Mouse (Mus musculus) megakaryocyte progenitor cell, adult 5-6 weeks (primary cell): ENCODE measurements around the gene Upk3a. TPM values are rescaled to one million over a fixed set of nuclear protein-coding genes. Genes with fewer than 3 reads are reported as not detected.

ENCODE experiments used
- ATAC-seq: replicated peaks from 2 replicates; pipeline ENCODE4 v1.8.0; 2016; ENCODE audit warnings: mild to moderate bottlenecking, moderate TSS enrichment, inconsistent platforms; ENCODE audit not compliant: poor library complexity
- total RNA-seq, 2 experiments: library from RNA; stranded (forward) in 1 of 2; stranded (reverse) in 1 of 2; fragments of 157-497, 149-512 nt in 1 of 2; fragments of 200-1000 nt in 1 of 2; gene quantifications; 2 replicates each; pipeline versions ENCODE4 v1.2.3 to v1.2.4; 2015 to 2017

Upk3a gene
- total RNA-seq (2015) (not detected in 2 replicates), total RNA-seq (2017) (not detected in 2 replicates)

DNA sequence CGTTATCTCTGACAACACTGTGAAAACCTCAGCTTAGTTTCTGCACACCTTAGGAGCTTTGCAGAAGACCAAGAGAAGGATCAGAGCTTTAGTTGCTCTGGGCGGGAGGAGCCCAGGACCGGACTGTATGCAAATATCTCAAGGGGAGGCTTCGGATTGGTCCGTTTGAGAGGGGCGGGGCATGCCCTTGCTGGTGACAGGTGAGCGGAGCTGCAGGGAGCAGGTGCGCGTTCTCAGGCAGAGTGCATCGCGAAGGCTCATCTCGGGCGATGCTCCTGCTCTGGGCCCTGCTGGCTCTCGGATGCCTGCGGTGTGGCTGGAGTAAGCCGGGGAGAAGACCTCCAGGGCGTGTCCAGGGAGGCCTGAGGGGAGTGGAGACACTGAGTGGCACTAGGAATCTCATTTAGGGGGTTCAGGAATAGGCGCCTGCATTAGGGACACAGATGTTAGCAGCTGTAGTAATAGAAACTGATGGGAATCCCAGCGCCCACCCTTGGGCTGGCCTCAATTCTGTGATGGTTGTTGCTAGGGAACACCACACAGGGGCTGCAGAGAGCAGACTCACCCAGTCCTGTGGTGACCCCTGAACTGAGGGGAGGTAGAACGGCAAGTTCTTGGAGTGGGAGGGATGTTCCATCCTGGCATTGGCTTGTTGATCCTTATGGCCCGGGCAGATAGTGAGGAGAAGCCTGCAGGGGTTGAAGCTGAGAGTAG is at the start of gene Upk3a:
Gene Upk3a (plus strand): TSS at position 191 of the 714 bp plus-strand sequence.
- peak; percentile 31; the same call in 1 of the 2 replicates for ATAC-seq

DNA sequence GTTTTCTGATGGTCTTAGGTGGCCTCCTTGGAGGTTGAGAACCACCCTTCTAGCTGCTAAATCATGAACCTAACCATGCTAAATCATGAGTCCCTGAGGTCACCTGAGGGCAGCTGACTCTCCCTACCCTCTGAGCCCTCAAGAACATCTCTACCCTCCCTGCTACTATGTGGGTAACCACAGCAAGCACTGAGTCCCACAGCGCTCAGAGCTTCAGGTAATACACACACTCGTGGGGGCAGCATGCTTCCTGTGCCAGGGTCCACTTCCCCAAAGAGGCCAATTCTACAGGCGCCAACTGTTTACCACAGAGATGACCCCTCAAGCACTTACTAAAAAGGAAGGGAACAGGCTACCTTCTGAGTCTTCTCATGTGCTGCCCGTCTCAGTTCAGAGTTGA is 48.4 kb upstream of the Upk3a start:
- peak; percentile 54 for ATAC-seq

DNA sequence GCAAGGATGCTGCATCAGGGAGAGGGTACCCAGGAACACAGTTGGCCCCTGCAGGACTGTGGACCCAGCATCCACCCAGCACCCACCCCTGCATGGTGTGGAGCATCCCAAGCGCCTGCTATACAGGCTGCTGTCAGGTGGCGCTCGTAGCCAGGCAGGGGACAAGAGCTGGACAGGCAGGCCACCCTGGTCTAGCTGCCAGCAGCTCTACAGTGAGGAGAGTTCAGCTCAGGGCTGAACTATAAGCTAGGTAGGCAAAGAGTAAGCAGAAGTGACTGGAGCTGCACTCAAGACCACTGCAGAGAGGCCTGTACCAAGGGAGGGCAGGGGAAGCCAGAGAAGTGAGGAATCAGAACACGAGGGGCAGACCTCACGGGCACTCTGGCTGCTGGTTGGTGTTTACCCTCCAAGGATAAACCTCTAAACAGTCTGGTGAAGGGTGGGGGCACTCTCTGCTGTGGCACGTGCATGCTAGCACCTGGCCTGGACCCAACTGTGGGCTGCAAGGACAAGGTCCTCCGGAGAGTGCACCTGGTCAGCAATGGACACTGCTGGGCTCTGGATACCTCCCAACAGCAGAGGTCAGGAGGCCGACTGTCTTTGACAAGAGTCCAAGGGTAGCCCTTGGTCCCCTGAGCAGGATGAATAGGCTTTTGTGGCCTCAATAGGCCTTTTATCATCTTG is 43.9 kb upstream of the Upk3a start:
- no peak for ATAC-seq

DNA sequence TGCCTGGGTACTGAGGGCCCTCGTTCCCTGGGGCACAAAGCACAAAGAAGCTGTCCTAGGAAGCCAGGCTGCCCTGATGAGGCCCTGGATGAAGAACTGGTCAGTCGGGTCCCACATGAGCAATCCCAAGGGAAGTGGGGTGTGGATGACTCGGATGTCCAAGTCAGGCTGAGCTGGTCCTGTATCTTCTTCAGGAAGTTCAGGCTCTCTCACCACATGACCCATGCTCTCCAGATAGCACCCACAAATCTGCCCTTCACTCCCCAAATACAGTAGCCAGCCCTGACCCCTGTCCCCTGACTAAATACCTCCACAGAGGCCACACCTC is 43.4 kb upstream of the Upk3a start:
- ATAC-seq, result no peak

DNA sequence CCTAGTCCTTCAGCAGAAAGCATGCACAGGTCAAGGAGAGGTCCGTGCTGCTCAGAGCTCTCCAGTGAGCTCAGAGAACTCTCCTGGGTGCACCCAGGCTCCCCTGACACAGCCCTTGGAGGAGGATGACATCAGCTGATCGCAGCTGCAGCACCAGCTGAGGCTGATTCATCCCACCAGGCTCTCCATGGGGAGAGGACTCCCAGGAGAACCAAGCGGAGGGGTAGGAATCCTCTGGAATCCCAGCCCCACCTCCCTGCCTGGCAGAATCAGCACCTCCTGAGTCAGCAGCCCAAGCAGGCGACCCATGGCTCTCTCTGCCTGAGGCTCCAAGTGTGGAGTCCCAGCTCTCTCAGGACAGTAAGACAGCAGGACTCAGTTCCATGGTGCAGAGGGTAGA is 41.2 kb upstream of the Upk3a start:
- ATAC-seq, result no peak

DNA sequence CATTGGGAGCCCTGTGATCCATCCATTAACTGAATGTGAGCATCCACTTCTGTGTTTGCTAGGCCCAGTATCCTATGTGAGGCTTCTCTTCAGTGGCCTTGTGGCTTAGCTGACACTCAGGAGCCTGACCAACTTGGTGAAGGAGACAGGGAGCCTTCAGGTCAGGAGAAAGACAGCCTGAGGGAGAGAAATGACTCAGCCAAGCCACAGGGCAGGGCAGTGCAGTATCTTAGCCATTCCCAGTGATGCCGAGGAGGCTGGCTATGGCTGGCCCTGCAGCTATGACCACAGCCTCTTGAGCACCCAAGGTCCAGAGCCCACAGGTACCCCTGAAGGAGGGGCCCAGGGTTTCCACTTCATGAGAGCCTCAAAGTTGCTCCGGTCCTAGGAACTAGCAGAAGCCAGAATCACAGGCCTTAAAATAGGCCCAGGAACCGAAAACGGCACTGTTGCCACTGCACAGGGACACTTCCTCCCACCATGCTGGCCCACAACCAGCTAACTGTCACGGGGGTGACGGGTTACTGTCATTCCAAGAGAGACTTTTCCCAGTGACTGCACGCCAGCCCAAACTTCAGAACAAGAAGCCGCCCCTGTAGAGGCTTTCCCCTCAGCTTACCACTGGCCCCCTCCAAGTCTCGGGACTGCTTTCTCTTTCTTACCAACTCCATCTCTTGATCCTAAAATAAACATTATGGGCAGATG is 35.2 kb upstream of the Upk3a start:
- ATAC-seq, result no peak

DNA sequence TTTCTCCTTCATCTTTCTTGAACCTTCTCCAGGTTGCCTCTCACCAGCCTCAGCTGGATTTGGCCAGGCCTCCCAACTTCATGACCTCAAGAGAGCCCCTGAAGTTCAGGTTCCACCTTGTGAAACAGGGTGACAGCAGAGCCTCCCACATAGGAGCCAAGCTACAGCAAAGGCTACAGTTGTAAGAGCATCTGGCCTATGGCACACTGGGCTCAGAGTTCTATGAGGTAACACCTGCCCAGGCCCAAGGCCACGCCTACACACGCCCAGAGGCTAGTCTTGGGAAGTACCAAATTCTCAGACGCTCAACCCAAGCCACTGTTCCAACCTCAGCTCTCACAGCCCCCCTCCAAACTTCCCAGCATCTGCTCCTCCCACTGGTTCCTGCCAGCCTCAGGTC is 34.1 kb upstream of the Upk3a start:
- ATAC-seq, result no peak

DNA sequence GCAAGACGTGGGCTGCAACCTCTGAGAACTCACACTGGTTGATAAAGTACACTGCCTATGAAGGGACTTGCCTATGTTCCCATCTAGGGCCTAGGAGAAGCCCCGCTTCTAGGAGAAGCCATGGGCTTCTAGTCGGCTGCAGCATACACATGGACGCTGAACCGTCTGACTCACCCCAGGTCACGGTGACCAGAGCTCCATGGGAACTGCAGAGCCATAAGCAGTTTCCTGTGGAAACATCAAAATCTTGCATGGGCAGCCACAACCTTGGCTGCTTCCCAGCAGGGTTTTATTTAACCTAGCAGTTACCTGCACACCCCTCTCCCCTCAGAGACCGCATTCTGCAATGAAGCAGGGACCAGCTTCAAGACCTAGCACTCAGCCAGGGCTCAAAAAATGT is 33.2 kb upstream of the Upk3a start:
- ATAC-seq, result no peak

DNA sequence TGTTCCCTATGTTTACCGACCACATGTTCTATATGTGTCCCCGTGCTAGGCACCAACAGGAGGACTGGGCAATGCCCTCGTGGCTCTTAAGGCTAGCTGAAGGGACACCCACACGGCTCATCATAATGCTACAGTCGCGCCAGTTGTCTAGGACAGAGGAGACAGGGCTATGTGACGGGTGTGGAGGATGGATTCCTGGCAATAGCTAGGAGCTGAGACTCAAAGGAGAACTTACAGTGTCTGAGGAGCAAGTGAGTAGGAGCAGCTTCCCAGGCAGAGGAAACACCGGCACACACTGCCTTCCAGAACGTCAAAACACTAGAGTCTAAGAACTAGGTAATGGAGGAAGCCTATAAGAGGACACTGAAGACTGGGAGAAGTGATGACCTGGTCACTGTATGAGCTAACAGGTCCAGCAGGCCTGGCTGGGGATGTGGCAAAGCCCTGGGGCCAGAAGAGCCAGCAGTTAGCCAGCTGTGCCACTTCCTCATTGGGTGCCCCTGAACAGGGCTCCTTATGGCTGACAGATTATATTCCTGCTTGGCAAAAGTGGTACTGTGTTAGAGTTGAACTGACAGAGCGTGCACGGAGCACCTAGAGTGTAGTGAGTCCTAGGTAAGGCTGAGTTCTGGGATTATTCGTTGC is 31.3 kb upstream of the Upk3a start:
- ATAC-seq, result no peak

DNA sequence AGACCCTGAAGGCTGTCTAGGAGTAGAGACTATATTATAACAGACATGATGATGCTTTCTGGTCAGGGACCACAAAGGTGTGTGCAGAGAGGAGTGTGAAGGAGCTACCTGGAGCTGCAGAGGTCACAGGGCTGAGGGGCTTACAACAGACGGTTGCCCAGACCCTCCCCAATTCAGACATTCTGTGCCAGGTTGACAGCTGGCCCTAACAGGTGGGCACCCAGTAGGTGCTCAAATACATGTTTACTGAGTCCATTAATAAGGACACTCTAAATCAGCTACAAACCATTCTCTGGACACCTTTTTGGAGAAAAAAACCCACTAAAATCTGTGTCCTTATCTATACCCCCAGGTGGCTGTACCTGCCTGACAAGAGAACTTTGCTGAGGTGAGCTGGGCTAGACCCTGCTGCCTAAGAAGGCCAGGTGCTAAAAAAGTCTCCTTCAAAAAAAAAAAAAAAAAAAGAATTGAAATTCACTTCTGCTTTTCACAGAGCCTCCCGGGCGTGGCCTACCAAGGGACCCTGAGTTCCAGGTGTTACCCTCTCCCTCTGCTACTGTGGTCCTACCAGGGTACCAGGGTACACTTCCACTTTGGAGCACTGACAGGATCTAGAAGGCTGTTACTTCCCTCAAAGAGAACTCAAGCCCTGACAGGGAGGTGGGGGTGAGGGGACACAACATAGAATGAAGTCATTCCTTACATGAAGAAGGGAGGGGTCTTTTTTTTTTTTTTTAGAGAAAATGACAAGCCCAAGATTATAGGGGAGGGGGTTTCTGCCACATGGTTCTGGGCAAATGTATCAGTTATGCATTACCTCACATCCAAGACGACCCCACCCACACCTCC is 30.5 kb upstream of the Upk3a start:
- ATAC-seq, result peak; percentile 27; the same call in 1 of the 2 replicates

DNA sequence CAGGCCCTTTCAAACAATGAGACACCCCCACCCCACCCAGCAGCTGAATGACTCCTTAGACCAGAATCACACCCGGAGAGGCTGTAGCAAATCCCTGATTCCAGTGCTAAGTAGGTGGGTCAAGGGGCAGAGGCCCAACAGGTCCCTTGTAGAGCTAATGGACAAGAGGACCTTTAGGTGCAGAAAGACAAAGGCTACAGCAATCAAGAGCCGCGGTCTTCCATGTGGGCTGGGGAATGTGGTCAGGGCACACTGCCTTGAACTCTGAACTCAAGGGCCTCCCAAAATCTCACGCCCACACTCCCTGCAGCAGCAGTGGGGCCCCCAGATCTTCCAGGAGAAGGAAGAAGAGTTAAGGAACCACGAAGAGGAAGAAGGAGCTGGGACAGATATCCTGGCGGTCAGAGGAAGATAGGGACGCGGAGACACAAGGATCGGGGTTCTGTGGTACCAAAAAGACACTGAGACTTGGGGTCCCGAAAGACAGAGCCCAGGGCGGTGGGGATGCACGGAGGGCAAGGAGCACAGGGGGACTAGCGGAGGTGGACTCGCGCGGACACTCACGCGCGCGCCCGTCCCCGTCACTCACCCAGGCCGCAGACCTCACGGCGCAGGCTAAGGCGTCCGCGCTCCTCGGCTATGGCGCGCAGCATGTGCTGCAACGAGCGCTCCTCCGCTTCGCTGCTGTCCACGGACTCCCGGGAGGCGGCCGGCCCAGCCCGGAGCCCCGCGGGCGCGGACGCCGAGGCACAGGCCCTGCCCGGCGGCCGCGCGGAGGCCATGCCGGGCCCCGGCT is 29.7 kb upstream of the Upk3a start:
- ATAC-seq, result no peak; the same call in 1 of the 2 replicates

DNA sequence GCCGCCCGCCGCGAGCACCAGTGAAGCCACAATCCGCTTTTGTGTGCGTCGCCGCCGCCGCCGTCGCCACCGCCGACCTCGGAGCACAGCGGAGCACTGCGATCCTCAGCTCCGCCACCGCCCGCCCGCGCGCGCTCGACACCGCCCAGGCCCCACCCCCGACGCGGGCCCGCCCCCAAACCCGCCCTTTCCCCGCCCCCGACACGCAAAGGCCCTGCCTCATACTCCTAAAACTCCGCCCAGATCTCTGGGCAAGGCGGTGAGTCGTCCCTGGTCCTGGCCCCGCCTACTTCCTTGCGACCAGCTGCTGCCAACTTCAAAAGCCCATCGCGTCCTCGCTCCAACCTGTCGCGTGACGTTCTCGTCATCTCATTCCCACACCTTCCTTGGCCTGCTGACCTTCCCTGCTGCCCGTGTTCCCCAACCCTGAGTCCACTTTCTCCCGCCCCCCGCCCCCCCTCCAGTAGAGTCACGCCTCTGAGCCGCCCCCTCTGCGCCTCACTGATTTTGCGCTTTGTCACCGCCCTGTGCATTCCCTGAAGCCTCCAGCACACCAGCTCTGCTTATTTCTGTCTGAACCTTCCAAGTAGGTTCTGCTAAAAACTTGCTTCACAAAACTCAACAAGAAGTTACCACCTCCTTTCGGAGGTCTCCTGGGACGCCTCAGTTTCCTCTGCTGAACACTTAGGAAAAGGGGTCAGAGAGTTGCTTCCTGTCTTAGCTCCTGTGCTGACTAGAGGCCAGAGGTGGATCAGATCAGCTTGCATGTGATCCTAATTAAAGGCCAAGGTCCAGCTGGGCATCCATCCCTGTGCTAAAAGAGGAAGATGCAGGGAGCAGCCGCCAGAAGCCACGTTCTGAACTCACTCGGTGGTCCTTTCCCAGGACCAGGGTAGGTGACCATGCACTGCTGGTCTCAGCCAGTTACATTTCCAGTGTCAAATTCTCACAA is 28.8 kb upstream of the Upk3a start, which contains the start of gene 5031439G07Rik:
Gene 5031439G07Rik (minus strand): TSS at position 678 of the 952 bp plus-strand sequence.
- peak; percentile 89 for ATAC-seq

DNA sequence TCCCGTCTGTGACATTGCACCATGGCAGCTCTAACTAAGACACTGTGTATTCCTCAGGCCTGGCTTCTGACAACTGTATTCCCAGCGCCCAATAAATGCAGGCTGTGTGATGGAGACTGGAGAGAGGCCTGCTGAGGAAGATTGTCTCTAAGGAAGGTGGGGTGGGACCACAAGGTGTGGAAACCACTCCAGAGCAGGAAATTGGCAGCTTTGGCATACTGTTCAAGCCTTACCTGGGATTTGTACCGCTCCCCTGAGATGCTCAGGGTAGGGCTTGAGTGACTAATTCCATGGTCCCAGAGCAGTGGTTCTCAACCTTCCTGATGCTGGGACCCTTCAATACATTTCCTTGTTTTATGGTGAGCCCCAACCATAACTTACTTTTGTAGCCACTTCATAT is 27.8 kb upstream of the Upk3a start:
- no peak for ATAC-seq

DNA sequence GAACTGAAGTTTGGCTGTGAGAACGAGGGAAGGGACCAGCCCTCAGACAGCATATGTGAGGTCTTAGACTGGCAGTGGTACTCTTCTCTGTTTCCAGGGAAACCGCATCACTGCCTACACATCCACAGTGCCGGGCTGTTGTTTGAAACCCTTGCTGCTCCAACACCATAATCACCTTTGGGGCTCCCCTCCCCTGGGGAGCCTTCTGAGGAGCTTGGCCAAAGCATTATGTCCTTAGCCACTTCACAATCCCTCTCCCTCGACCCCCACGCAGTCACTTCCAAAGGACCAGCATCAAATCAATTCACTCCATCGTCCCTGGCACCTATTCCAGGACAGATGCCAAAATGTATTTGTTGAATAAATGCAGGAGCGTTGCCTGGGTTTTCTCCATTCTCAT is 27.2 kb upstream of the Upk3a start:
- ATAC-seq, result no peak

DNA sequence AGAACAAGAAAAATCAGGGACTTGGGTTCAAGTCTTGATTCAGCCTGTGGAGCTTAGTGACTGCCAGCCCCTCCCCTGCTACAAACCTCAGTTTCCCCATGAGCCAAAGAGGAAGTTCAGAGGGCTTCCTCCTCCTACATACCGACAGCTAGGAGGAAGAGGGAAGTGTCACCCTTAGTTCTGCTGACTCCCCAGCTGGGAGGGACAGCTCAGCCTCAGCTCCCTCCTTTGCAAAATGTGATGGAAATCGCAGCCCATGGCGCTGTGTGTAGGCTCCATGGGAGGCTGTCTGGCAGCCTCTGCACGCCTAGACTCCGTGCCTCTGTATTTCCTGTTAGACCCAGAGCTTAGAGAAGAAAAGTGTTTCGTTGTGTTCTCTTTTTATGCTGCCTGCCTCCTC is 22.4 kb upstream of the Upk3a start:
- peak; percentile 70 for ATAC-seq

DNA sequence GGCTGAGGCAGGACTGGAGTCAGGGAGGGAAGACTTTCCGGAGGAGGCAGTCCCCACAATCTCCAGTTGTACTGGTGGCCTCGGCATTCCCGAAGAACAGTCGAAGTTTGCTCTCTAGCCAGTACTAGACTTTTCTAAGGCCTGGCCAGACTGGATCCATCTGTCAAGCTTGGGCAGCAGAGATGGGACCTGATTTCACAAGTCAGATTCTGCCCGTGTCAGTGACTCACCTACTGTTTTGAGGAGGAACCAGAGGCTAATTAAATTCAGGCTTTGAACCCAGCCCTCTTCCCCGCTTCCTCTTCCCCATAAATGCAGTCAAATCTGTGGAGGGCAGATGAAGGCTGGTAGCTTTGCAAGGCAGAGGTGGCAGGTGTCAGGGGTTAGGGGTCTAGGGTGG is 21.9 kb upstream of the Upk3a start:
- peak; percentile 58 for ATAC-seq

DNA sequence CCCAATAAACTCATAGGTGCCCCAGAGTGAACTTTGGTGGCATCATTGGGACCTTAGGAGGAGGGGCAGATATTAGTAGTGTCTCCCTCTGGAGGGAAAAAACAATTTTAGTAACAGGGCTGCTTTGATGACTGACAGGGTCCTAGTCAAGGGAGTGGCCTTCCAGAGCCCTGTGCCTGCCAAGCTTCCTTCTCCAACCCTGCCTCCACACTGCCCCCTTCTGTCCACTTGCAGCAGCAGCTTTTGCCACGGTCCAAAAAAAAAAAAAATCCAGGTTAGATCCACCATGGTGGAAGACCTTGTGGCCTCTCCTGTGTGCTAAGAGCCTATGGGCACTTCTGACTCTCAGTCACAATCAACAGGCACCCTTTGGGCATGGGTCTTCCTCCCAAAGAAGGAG is 21.0 kb upstream of the Upk3a start:
- ATAC-seq, result peak; percentile 83

DNA sequence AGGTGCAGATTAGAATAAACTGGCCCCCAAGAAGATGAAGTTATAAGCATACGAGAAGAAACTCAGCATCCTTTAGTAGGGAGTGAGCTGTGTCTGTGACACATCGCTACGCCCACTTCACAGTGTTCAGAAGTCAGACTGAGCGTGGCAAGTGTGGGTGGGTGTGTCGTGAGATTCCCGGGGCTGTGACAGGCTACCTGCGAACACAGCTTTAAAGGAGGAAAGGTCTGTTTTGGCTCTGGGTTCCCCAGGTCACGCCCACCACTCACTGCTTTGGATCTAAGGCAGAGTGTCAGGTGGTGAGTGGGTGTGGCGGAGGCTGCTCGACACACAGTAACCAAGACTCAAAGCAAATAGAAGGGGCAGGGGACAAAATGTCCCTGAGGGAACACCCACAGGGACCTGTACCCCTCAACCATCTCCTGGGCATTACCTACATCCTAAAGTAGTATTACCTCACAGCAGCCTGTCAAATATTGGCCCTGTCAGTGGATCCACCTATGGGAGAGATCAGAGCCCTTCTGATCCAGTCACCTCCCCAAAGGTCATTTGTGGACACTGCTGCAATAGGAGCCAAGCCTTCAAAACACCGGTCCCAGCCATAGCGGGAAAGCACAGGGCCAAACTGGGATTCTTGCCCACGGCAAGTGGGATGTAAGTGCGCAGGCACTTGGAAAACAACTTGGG is 19.0 kb upstream of the Upk3a start:
- ATAC-seq, result no peak
